Mouse (Mus musculus) forebrain, embryonic 11.5 days (tissue): ENCODE data around the gene Camsap2. TPM values are rescaled to one million over a fixed set of nuclear protein-coding genes. Genes with fewer than 3 reads are reported as not detected.

Source experiments
- ATAC-seq: fragments of 200-750 bp; cut with Nextera tagmentation; replicated peaks from 2 replicates; pipeline ENCODE4 v1.8.0; 2017; ENCODE audit warnings: moderate TSS enrichment; ENCODE audit not compliant: low FRiP score
- DNase-seq: peaks from one replicate; pipeline ENCODE4 v3.0.0-alpha.2; 2017; ENCODE audit warnings: low spot score
- H3K27ac ChIP-seq: fragments of 300-500 bp; sonication (generic); 2 replicates; pipeline ENCODE4 v1.5.1; 2014; ENCODE audit warnings: low read depth, low read length
- H3K27me3 ChIP-seq: fragments of 300-500 bp; sonication (generic); 2 replicates; pipeline ENCODE4 v1.6.1; 2014; ENCODE audit warnings: mild to moderate bottlenecking, low read length, mixed read lengths; ENCODE audit not compliant: control insufficient read depth, insufficient read depth
- H3K36me3 ChIP-seq: fragments of 300-500 bp; sonication (generic); 2 replicates; pipeline ENCODE4 v1.6.1; 2014; ENCODE audit warnings: mild to moderate bottlenecking, low read length, moderate library complexity, mixed read lengths; ENCODE audit not compliant: control insufficient read depth, insufficient read depth
- H3K4me1 ChIP-seq: fragments of 300-500 bp; sonication (generic); replicated peaks from 2 replicates; pipeline ENCODE4 v1.6.1; 2014; ENCODE audit warnings: low read length, mixed read lengths; ENCODE audit not compliant: control insufficient read depth, insufficient read depth
- H3K4me2 ChIP-seq: fragments of 300-500 bp; sonication (generic); 2 replicates; pipeline ENCODE4 v1.6.1; 2014; ENCODE audit warnings: low read depth, mild to moderate bottlenecking, low read length, moderate library complexity, mixed read lengths; ENCODE audit not compliant: severe bottlenecking
- H3K4me3 ChIP-seq: fragments of 300-500 bp; sonication (generic); 2 replicates; pipeline ENCODE4 v1.5.1; 2014; ENCODE audit warnings: low read depth, low read length
- H3K9ac ChIP-seq: fragments of 300-500 bp; sonication (generic); 2 replicates; pipeline ENCODE4 v1.6.1; 2014; ENCODE audit warnings: low read length
- H3K9me3 ChIP-seq: fragments of 300-500 bp; sonication (generic); 2 replicates; pipeline ENCODE4 v1.6.1; 2016; ENCODE audit warnings: low read length, mixed read lengths; ENCODE audit not compliant: control insufficient read depth
- WGBS: fragments of 180-500 bp; shearing (Covaris S2); extraction: QIAGEN DNeasy Blood & Tissue Kit; methylation state at CpG from one replicate; pipeline ENCODE4 v1.1.7; 2014; 5-methylcytosine and 5-hydroxymethylcytosine counted together
- polyA plus RNA-seq: library from polyadenylated mRNA; unstranded; fragments of >200 nt; fragmentation: Nextera tagmentation; extraction: Ambion mirVana; gene quantifications from 2 replicates; pipeline ENCODE4 v1.2.1, GENCODE M21; 2014

Gene Camsap2
- polyA plus RNA-seq, 1 experiment from 2014 or later = 29.1 TPM

- H3K27me3 ChIP-seq = no peaks in the 10 kb centered on the region
- no peak overlapping the region for H3K4me2 ChIP-seq
- DNase-seq (no peak), ATAC-seq (no peak)
- no peaks in the 10 kb centered on the region for H3K36me3 ChIP-seq
- H3K4me1 ChIP-seq = no peaks in the 10 kb centered on the region
- no peaks in the 10 kb centered on the region for H3K9me3 ChIP-seq
- no peak overlapping the region for H3K9ac ChIP-seq
- no peak overlapping the region for H3K27ac ChIP-seq
- 94% methylated on average over 7 of the region's 7 CpGs for WGBS
- no peak overlapping the region for H3K4me3 ChIP-seq
Measured at GRCm38 (mm10) chr1:136379261-136379660, 33.4 kb upstream of the Camsap2 start.

- no peaks in the 10 kb centered on the region for H3K9me3 ChIP-seq
- no peak overlapping the region for H3K4me3 ChIP-seq
- H3K27ac ChIP-seq = no peak overlapping the region
- H3K9ac ChIP-seq = no peak overlapping the region
- H3K4me1 ChIP-seq = peaks cover 5% of the 10 kb centered on the region; the same call in 1 of the 2 replicates
- H3K36me3 ChIP-seq = no peaks in the 10 kb centered on the region
- DNase-seq (no peak), ATAC-seq (no peak)
- 72% methylated on average over 3 of the region's 3 CpGs for WGBS
- H3K27me3 ChIP-seq = no peaks in the 10 kb centered on the region
- no peak overlapping the region for H3K4me2 ChIP-seq
Measured at GRCm38 (mm10) chr1:136365986-136366385, 20.1 kb upstream of the Camsap2 start.

GRCm38 (mm10) chr1:136364711-136365110 is 18.8 kb upstream of the Camsap2 start:
- no peaks in the 10 kb centered on the region for H3K36me3 ChIP-seq
- no peak for DNase-seq
- ATAC-seq = no peak
- no peaks in the 10 kb centered on the region for H3K27me3 ChIP-seq
- H3K4me2 ChIP-seq = no peak overlapping the region
- no peaks in the 10 kb centered on the region for H3K9me3 ChIP-seq
- H3K27ac ChIP-seq = no peak overlapping the region
- H3K4me1 ChIP-seq = peaks cover 5% of the 10 kb centered on the region; the same call in 1 of the 2 replicates
- 63% methylated on average over 18 of the region's 19 CpGs for WGBS
- no peak overlapping the region for H3K9ac ChIP-seq
- no peak overlapping the region for H3K4me3 ChIP-seq

- Histone ChIP-seq H3K4me3 (no peak overlapping the region), H3K27me3 (no peaks in the 10 kb centered on the region), H3K9ac (no peak overlapping the region), H3K36me3 (no peaks in the 10 kb centered on the region), H3K9me3 (no peaks in the 10 kb centered on the region), H3K27ac (no peak overlapping the region), H3K4me1 (peaks cover 5% of the 10 kb centered on the region; the same call in 1 of the 2 replicates), H3K4me2 (no peak overlapping the region)
- ATAC-seq (peak; percentile 56; the same call in 1 of the 2 replicates), DNase-seq (no peak)
- 41% methylated on average over 6 of the region's 6 CpGs for WGBS
Measured at GRCm38 (mm10) chr1:136363035-136363434, 17.1 kb upstream of the Camsap2 start.

GRCm38 (mm10) chr1:136362567-136362966 is 16.7 kb upstream of the Camsap2 start:
- H3K4me3 ChIP-seq = no peak overlapping the region
- H3K36me3 ChIP-seq = no peaks in the 10 kb centered on the region
- WGBS = 25% methylated on average over 8 of the region's 8 CpGs
- DNase-seq = peak; percentile 69
- peaks cover 5% of the 10 kb centered on the region; the same call in 1 of the 2 replicates for H3K4me1 ChIP-seq
- no peak overlapping the region for H3K27ac ChIP-seq
- ATAC-seq = peak; percentile 80
- H3K4me2 ChIP-seq = no peak overlapping the region
- no peaks in the 10 kb centered on the region for H3K9me3 ChIP-seq
- H3K27me3 ChIP-seq = no peaks in the 10 kb centered on the region
- H3K9ac ChIP-seq = no peak overlapping the region

- no peak for DNase-seq
- peaks cover 5% of the 10 kb centered on the region; the same call in 1 of the 2 replicates for H3K4me1 ChIP-seq
- H3K27me3 ChIP-seq = no peaks in the 10 kb centered on the region
- no peak overlapping the region for H3K4me3 ChIP-seq
- H3K9ac ChIP-seq = no peak overlapping the region
- no peak overlapping the region for H3K27ac ChIP-seq
- H3K4me2 ChIP-seq = no peak overlapping the region
- 81% methylated on average over 2 of the region's 2 CpGs for WGBS
- H3K36me3 ChIP-seq = no peaks in the 10 kb centered on the region
- H3K9me3 ChIP-seq = no peaks in the 10 kb centered on the region
- no peak for ATAC-seq
Measured at GRCm38 (mm10) chr1:136361373-136361772, 15.5 kb upstream of the Camsap2 start.

GRCm38 (mm10) chr1:136360909-136361308 is 15.0 kb upstream of the Camsap2 start:
- no peak overlapping the region for H3K27ac ChIP-seq
- no peak overlapping the region for H3K9ac ChIP-seq
- H3K4me1 ChIP-seq = peaks cover 5% of the 10 kb centered on the region; the same call in 1 of the 2 replicates
- no peaks in the 10 kb centered on the region for H3K27me3 ChIP-seq
- H3K36me3 ChIP-seq = no peaks in the 10 kb centered on the region
- WGBS = 91% methylated on average over 6 of the region's 6 CpGs
- no peaks in the 10 kb centered on the region for H3K9me3 ChIP-seq
- ATAC-seq (no peak), DNase-seq (no peak)
- H3K4me3 ChIP-seq = no peak overlapping the region
- no peak overlapping the region for H3K4me2 ChIP-seq

GRCm38 (mm10) chr1:136358841-136359360 is 13.0 kb upstream of the Camsap2 start:
- 79% methylated on average over 7 of the region's 7 CpGs for WGBS
- no peak overlapping the region for H3K4me2 ChIP-seq
- no peak overlapping the region for H3K9ac ChIP-seq
- H3K4me1 ChIP-seq = 0 out of 2 replicates have a peak, but pooled peaks cover 2% of the 10 kb centered on the region
- no peak for ATAC-seq
- no peak for DNase-seq
- H3K4me3 ChIP-seq = no peak overlapping the region
- H3K27ac ChIP-seq = no peak overlapping the region
- no peaks in the 10 kb centered on the region for H3K36me3 ChIP-seq
- H3K27me3 ChIP-seq = no peaks in the 10 kb centered on the region
- no peaks in the 10 kb centered on the region for H3K9me3 ChIP-seq

GRCm38 (mm10) chr1:136355651-136356050 is 9.7 kb upstream of the Camsap2 start:
- no peaks in the 10 kb centered on the region for H3K36me3 ChIP-seq
- no peak for ATAC-seq
- 80% methylated on average over 4 of the region's 4 CpGs for WGBS
- H3K4me1 ChIP-seq = no peaks in the 10 kb centered on the region
- H3K9me3 ChIP-seq = no peaks in the 10 kb centered on the region
- DNase-seq = no peak
- no peaks in the 10 kb centered on the region for H3K27me3 ChIP-seq
- H3K9ac ChIP-seq = no peak overlapping the region
- H3K4me3 ChIP-seq = no peak overlapping the region
- H3K4me2 ChIP-seq = no peak overlapping the region
- no peak overlapping the region for H3K27ac ChIP-seq
